Mouse (Mus musculus): Measurements from ENCODE around the gene Gm17657.

GRCm38 (mm10) chr17:29488978-29489970 is 60.2 kb downstream of the Gm17657 start:
- no peak for TF ChIP-seq CTCF (conservative IDR thresholded peaks at IDR 0.05; ENCODE audit: insufficient read depth, insufficient read length, low read depth, low read length)
- no peak for TF ChIP-seq POLR2A (IDR thresholded peaks at IDR 0.05; ENCODE audit: low read depth, low read length)

All from kidney, adult 2 months (tissue).